Mouse (Mus musculus): ENCODE results near the gene Eml6.

DNA sequence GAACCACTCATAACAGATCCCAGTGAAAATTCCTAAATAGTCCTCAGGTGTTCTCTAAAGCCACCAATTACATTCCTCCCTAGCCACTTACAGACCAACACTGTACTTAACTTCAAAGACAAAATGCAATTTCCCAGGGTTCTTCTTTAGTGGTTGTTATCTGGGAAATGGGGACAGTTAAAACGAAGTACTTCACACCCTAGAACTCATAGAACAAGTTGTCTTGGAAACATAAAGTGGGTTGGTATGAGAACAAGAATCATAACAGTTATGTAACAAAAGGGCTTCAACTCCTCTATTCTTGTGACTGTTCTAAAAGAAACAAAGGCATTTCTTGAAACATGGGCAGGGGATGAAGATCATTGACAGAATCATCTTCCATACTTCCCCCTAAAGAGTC lies 212.6 kb downstream of the Eml6 start:
- TF ChIP-seq CTCF (IDR thresholded peaks at IDR 0.05; ENCODE audit: low read depth, low read length) (no peak), GATA1 (IDR thresholded peaks at IDR 0.05; ENCODE audit: borderline replicate concordance, low read length) (no peak)

All from G1E (cell line).